Mouse (Mus musculus) forebrain, embryonic 14.5 days (tissue): ENCODE measurements around the gene Gfer. TPM values are rescaled to one million over a fixed set of nuclear protein-coding genes. Genes with fewer than 3 reads are reported as not detected.
"Not testable (repeated sequence)": the region's sequence is repeated elsewhere in the genome, so short reads cannot be mapped to it uniquely, and the experiment has no call there.

Experiments used
- ATAC-seq: fragments of 200-750 bp; cut with Nextera tagmentation; 2 replicates; pipeline ENCODE4 v1.8.0; 2017; ENCODE audit warnings: mild to moderate bottlenecking, moderate library complexity
- DNase-seq: peaks from one replicate; pipeline ENCODE4 v3.0.0-alpha.2; 2015; ENCODE audit warnings: low spot score
- H3K27ac ChIP-seq: fragments of 300-500 bp; sonication (generic); 2 replicates; pipeline ENCODE4 v1.5.1; 2014; ENCODE audit warnings: low read depth, mild to moderate bottlenecking, control low read depth, low read length, moderate library complexity
- H3K27me3 ChIP-seq: fragments of 300-500 bp; sonication (generic); replicated peaks from 2 replicates; pipeline ENCODE4 v1.6.1; 2014; ENCODE audit warnings: low read length, control low read depth, mixed read lengths; ENCODE audit not compliant: control insufficient read depth, insufficient read depth
- H3K36me3 ChIP-seq: fragments of 300-500 bp; sonication (generic); 2 replicates; pipeline ENCODE4 v1.6.1; 2014; ENCODE audit warnings: low read length, control low read depth; ENCODE audit not compliant: control insufficient read depth, insufficient read depth
- H3K4me1 ChIP-seq: fragments of 300-500 bp; sonication (generic); 2 replicates; pipeline ENCODE4 v1.6.1; 2014; ENCODE audit warnings: antibody characterized with exemption, low read length, control low read depth; ENCODE audit not compliant: control insufficient read depth, insufficient read depth
- H3K4me2 ChIP-seq: fragments of 300-500 bp; sonication (generic); 2 replicates; pipeline ENCODE4 v1.6.1; 2014; ENCODE audit warnings: mild to moderate bottlenecking, control low read depth, low read length
- H3K4me3 ChIP-seq: fragments of 300-500 bp; sonication (generic); 2 replicates; pipeline ENCODE4 v1.5.1; 2014; ENCODE audit warnings: low read depth, low read length, control low read depth
- H3K9ac ChIP-seq: fragments of 300-500 bp; sonication (generic); 2 replicates; pipeline ENCODE4 v1.6.1; 2014; ENCODE audit warnings: mild to moderate bottlenecking, low read length, control low read depth, moderate library complexity
- H3K9me3 ChIP-seq: fragments of 300-500 bp; sonication (generic); replicated peaks from 2 replicates; pipeline ENCODE4 v1.6.1; 2016; ENCODE audit warnings: low read length, control low read depth, mixed read lengths; ENCODE audit not compliant: control insufficient read depth
- WGBS: fragments of 180-500 bp; shearing (Covaris S2); extraction: QIAGEN DNeasy Blood & Tissue Kit; methylation state at CpG from one replicate; pipeline ENCODE4 v1.1.7; 2014; 5-methylcytosine and 5-hydroxymethylcytosine counted together
- polyA plus RNA-seq: library from polyadenylated mRNA; unstranded; fragments of >200 nt; fragmentation: Nextera tagmentation; extraction: Ambion mirVana; gene quantifications from 2 replicates; pipeline ENCODE4 v1.2.1, GENCODE M21; 2014

Gfer gene
- polyA plus RNA-seq, 1 experiment from 2014 or later = 37.7 TPM

GRCm38 (mm10) chr17:24725637-24726390 is 29.9 kb upstream of the Gfer start:
- H3K9ac ChIP-seq = no peak overlapping the region
- no peak overlapping the region for H3K4me2 ChIP-seq
- no peak overlapping the region for H3K27ac ChIP-seq
- WGBS = 72% methylated on average over 3 of the region's 3 CpGs
- H3K4me1 ChIP-seq = peaks cover 15% of the 10 kb centered on the region
- peaks cover 17% of the 10 kb centered on the region for H3K36me3 ChIP-seq
- no peaks in the 10 kb centered on the region for H3K9me3 ChIP-seq
- no peak for ATAC-seq
- H3K4me3 ChIP-seq = no peak overlapping the region
- no peaks in the 10 kb centered on the region for H3K27me3 ChIP-seq
- no peak for DNase-seq

- ATAC-seq = peak; percentile 65
- Histone ChIP-seq H3K36me3 (peaks cover 19% of the 10 kb centered on the region), H3K4me2 (peak within 1 kb of the TSS; percentile 94)
These were observed 28.2 kb upstream of the Gfer start, which contains the start of gene Ndufb10 for GRCm38 (mm10) chr17:24724184-24724583. TSS of gene Ndufb10 (minus strand) at chr17:24724478.

GRCm38 (mm10) chr17:24723881-24724180 is 27.9 kb upstream of the Gfer start:
- H3K4me2 ChIP-seq = peak overlapping the region; percentile 94

More at GRCm38 (mm10) chr17:24724184-24724583, 28.2 kb upstream of the Gfer start, which contains the start of gene Ndufb10:
- H3K4me1 ChIP-seq = peaks cover 15% of the 10 kb centered on the region
- H3K27ac ChIP-seq = peak within 1 kb of the TSS; percentile 75
- 0% methylated on average over 30 of the region's 30 CpGs for WGBS
- no peaks in the 10 kb centered on the region for H3K9me3 ChIP-seq
- no peaks in the 10 kb centered on the region for H3K27me3 ChIP-seq
- H3K4me3 ChIP-seq = peak within 1 kb of the TSS; percentile 74
- peak; percentile 97 for DNase-seq
- peak within 1 kb of the TSS; percentile 91 for H3K9ac ChIP-seq

GRCm38 (mm10) chr17:24723122-24723880 is 27.3 kb upstream of the Gfer start:
- H3K27me3 ChIP-seq = no peaks in the 10 kb centered on the region
- H3K4me3 ChIP-seq = peak overlapping the region; percentile 74
- peaks cover 22% of the 10 kb centered on the region for H3K36me3 ChIP-seq
- H3K9ac ChIP-seq = peak overlapping the region; percentile 91
- H3K9me3 ChIP-seq = no peaks in the 10 kb centered on the region
- 3% methylated on average over 12 of the region's 12 CpGs for WGBS
- DNase-seq (no peak), ATAC-seq (no peak)
- peaks cover 20% of the 10 kb centered on the region for H3K4me1 ChIP-seq
- peak overlapping the region; percentile 75; the same call in 1 of the 2 replicates for H3K27ac ChIP-seq
- peak overlapping the region; percentile 94 for H3K4me2 ChIP-seq

More at GRCm38 (mm10) chr17:24723881-24724180, 27.9 kb upstream of the Gfer start:
- peak overlapping the region; percentile 75 for H3K27ac ChIP-seq
- no peaks in the 10 kb centered on the region for H3K9me3 ChIP-seq
- DNase-seq (no peak), ATAC-seq (peak; percentile 3; the same call in 1 of the 2 replicates)
- peak overlapping the region; percentile 91 for H3K9ac ChIP-seq
- WGBS = 2% methylated on average over 15 of the region's 15 CpGs
- H3K36me3 ChIP-seq = peaks cover 19% of the 10 kb centered on the region
- H3K4me1 ChIP-seq = peaks cover 18% of the 10 kb centered on the region
- H3K27me3 ChIP-seq = no peaks in the 10 kb centered on the region
- peak overlapping the region; percentile 74 for H3K4me3 ChIP-seq

GRCm38 (mm10) chr17:24722220-24722924 is 26.4 kb upstream of the Gfer start:
- DNase-seq = no peak
- no peak for ATAC-seq
- no peak overlapping the region for H3K4me3 ChIP-seq
- H3K9ac ChIP-seq = peak overlapping the region; percentile 40; the same call in 1 of the 2 replicates
- H3K27ac ChIP-seq = no peak overlapping the region
- H3K4me2 ChIP-seq = peak overlapping the region; percentile 94; the same call in 1 of the 2 replicates
- WGBS = 34% methylated on average over 13 of the region's 13 CpGs
- no peaks in the 10 kb centered on the region for H3K27me3 ChIP-seq
- no peaks in the 10 kb centered on the region for H3K9me3 ChIP-seq
- peaks cover 30% of the 10 kb centered on the region for H3K36me3 ChIP-seq
- H3K4me1 ChIP-seq = peaks cover 20% of the 10 kb centered on the region

- ATAC-seq = not testable (repeated sequence)
- WGBS = 66% methylated on average over 7 of the region's 7 CpGs
These were observed 25.5 kb upstream of the Gfer start for GRCm38 (mm10) chr17:24721383-24721955.

GRCm38 (mm10) chr17:24720616-24721015 is 24.7 kb upstream of the Gfer start:
- DNase-seq = not testable (repeated sequence)

More at GRCm38 (mm10) chr17:24721383-24721955, 25.5 kb upstream of the Gfer start:
- Histone ChIP-seq H3K4me1 (peaks cover 20% of the 10 kb centered on the region), H3K9ac (peak overlapping the region; percentile 25; the same call in 1 of the 2 replicates), H3K4me3 (peak overlapping the region; percentile 64), H3K36me3 (peaks cover 31% of the 10 kb centered on the region), H3K4me2 (peak overlapping the region; percentile 79)
- H3K27ac ChIP-seq, H3K27me3 ChIP-seq, H3K9me3 ChIP-seq, DNase-seq: not testable (repeated sequence)

GRCm38 (mm10) chr17:24719494-24720222 is 23.7 kb upstream of the Gfer start:
- H3K27ac ChIP-seq = peak overlapping the region; percentile 77
- H3K9me3 ChIP-seq = no peaks in the 10 kb centered on the region
- peaks cover 39% of the 10 kb centered on the region for H3K36me3 ChIP-seq
- ATAC-seq = peak; percentile 99
- no peaks in the 10 kb centered on the region for H3K27me3 ChIP-seq
- H3K4me3 ChIP-seq = peak overlapping the region; percentile 64
- under 1% methylated on average over 61 of the region's 61 CpGs for WGBS
- peak overlapping the region; percentile 93 for H3K9ac ChIP-seq
- H3K4me2 ChIP-seq = peak overlapping the region; percentile 79
- peaks cover 18% of the 10 kb centered on the region for H3K4me1 ChIP-seq
- DNase-seq = peak; percentile 99

More at GRCm38 (mm10) chr17:24720616-24721015, 24.7 kb upstream of the Gfer start:
- not testable (repeated sequence) for H3K27me3 ChIP-seq, H3K27ac ChIP-seq, H3K9me3 ChIP-seq, ATAC-seq
- H3K4me1 ChIP-seq = peaks cover 20% of the 10 kb centered on the region
- H3K36me3 ChIP-seq = peaks cover 36% of the 10 kb centered on the region
- peak overlapping the region; percentile 79 for H3K4me2 ChIP-seq
- under 1% methylated on average over 11 of the region's 11 CpGs for WGBS
- peak overlapping the region; percentile 64 for H3K4me3 ChIP-seq
- H3K9ac ChIP-seq = peak overlapping the region; percentile 83
